Mouse (Mus musculus) heart, embryonic 11.5 days (tissue): ENCODE results near the gene Gm3045. TPM values are rescaled to one million over a fixed set of nuclear protein-coding genes. Genes with fewer than 3 reads are reported as not detected.

Experiments used
- ATAC-seq: fragments of 200-750 bp; cut with Nextera tagmentation; replicated peaks from 2 replicates; pipeline ENCODE4 v1.8.0; 2017; ENCODE audit warnings: moderate library complexity; ENCODE audit not compliant: insufficient number of reproducible peaks, low FRiP score, low TSS enrichment
- H3K27ac ChIP-seq: fragments of 300-500 bp; sonication (generic); 2 replicates; pipeline ENCODE4 v1.5.1; 2014; ENCODE audit warnings: mild to moderate bottlenecking, low read depth, low read length
- H3K27me3 ChIP-seq: fragments of 300-500 bp; sonication (generic); 2 replicates; pipeline ENCODE4 v1.6.1; 2014; ENCODE audit warnings: mild to moderate bottlenecking, low read length, mixed read lengths; ENCODE audit not compliant: control insufficient read depth, insufficient read depth
- H3K36me3 ChIP-seq: fragments of 300-500 bp; sonication (generic); 2 replicates; pipeline ENCODE4 v1.6.1; 2014; ENCODE audit warnings: mild to moderate bottlenecking, low read length, moderate library complexity, mixed read lengths; ENCODE audit not compliant: control insufficient read depth, insufficient read depth
- H3K4me1 ChIP-seq: fragments of 300-500 bp; sonication (generic); 2 replicates; pipeline ENCODE4 v1.6.1; 2014; ENCODE audit warnings: low read length; ENCODE audit not compliant: control insufficient read depth, insufficient read depth
- H3K4me2 ChIP-seq: fragments of 300-500 bp; sonication (generic); 2 replicates; pipeline ENCODE4 v1.6.1; 2014; ENCODE audit warnings: mild to moderate bottlenecking, moderate library complexity
- H3K4me3 ChIP-seq: fragments of 300-500 bp; sonication (generic); 2 replicates; pipeline ENCODE4 v1.5.1; 2014; ENCODE audit warnings: low read depth, low read length
- H3K9ac ChIP-seq: fragments of 300-500 bp; sonication (generic); 2 replicates; pipeline ENCODE4 v1.6.1; 2014; ENCODE audit warnings: mild to moderate bottlenecking, low read depth, low read length, moderate library complexity
- H3K9me3 ChIP-seq: fragments of 300-500 bp; sonication (generic); replicated peaks from 2 replicates; pipeline ENCODE4 v1.6.1; 2016; ENCODE audit warnings: low read length; ENCODE audit not compliant: control insufficient read depth
- WGBS: fragments of 180-500 bp; shearing (Covaris S2); extraction: QIAGEN DNeasy Blood & Tissue Kit; methylation state at CpG from one replicate; pipeline ENCODE4 v1.1.7; 2014; ENCODE audit not compliant: insufficient replicate concordance; 5-methylcytosine and 5-hydroxymethylcytosine counted together
- polyA plus RNA-seq: library from polyadenylated mRNA; unstranded; fragments of >200 nt; fragmentation: Nextera tagmentation; extraction: Ambion mirVana; gene quantifications from 2 replicates; pipeline ENCODE4 v1.2.1, GENCODE M21; 2014

Gene Gm3045
- polyA plus RNA-seq, 1 experiment from 2014 or later = not detected

- Histone ChIP-seq H3K4me1 (no peaks in the 10 kb centered on the region), H3K27ac (no peak overlapping the region), H3K4me2 (no peak overlapping the region), H3K36me3 (no peaks in the 10 kb centered on the region), H3K9ac (no peak overlapping the region), H3K9me3 (no peaks in the 10 kb centered on the region), H3K27me3 (peaks cover 10% of the 10 kb centered on the region), H3K4me3 (no peak overlapping the region)
- 79% methylated on average over 6 of the region's 6 CpGs for WGBS
- ATAC-seq = no peak
Measured at GRCm38 (mm10) chr13:56444996-56445395, 18.6 kb downstream of the Gm3045 start.

- no peak for ATAC-seq
- no peaks in the 10 kb centered on the region for H3K4me1 ChIP-seq
- no peak overlapping the region for H3K9ac ChIP-seq
- no peaks in the 10 kb centered on the region for H3K36me3 ChIP-seq
- no peaks in the 10 kb centered on the region for H3K9me3 ChIP-seq
- no peaks in the 10 kb centered on the region for H3K27me3 ChIP-seq
- no peak overlapping the region for H3K4me3 ChIP-seq
- no peak overlapping the region for H3K4me2 ChIP-seq
- H3K27ac ChIP-seq = no peak overlapping the region
- 72% methylated on average over 10 of the region's 10 CpGs for WGBS
Measured at GRCm38 (mm10) chr13:56449239-56450030, 23.0 kb downstream of the Gm3045 start.

- 73% methylated on average over 8 of the region's 8 CpGs for WGBS
- H3K36me3 ChIP-seq = no peaks in the 10 kb centered on the region
- no peak overlapping the region for H3K4me3 ChIP-seq
- H3K27ac ChIP-seq = no peak overlapping the region
- H3K4me2 ChIP-seq = no peak overlapping the region
- no peak overlapping the region for H3K9ac ChIP-seq
- H3K4me1 ChIP-seq = no peaks in the 10 kb centered on the region
- H3K9me3 ChIP-seq = no peaks in the 10 kb centered on the region
- ATAC-seq = no peak
- H3K27me3 ChIP-seq = no peaks in the 10 kb centered on the region
Measured at GRCm38 (mm10) chr13:56450035-56450434, 23.6 kb downstream of the Gm3045 start.

- Histone ChIP-seq H3K27me3 (0 out of 2 replicates have a peak, but pooled peaks cover 2% of the 10 kb centered on the region), H3K27ac (no peak overlapping the region), H3K4me1 (no peaks in the 10 kb centered on the region), H3K9ac (no peak overlapping the region), H3K4me2 (no peak overlapping the region), H3K9me3 (no peaks in the 10 kb centered on the region), H3K4me3 (no peak overlapping the region), H3K36me3 (no peaks in the 10 kb centered on the region)
- 74% methylated on average over 9 of the region's 9 CpGs for WGBS
- no peak for ATAC-seq
Measured at GRCm38 (mm10) chr13:56458001-56458400, 31.6 kb downstream of the Gm3045 start.

- H3K4me1 ChIP-seq = no peaks in the 10 kb centered on the region
- H3K27ac ChIP-seq = no peak overlapping the region
- H3K36me3 ChIP-seq = no peaks in the 10 kb centered on the region
- no peak overlapping the region for H3K9ac ChIP-seq
- ATAC-seq = no peak
- no peak overlapping the region for H3K4me3 ChIP-seq
- H3K9me3 ChIP-seq = no peaks in the 10 kb centered on the region
- H3K27me3 ChIP-seq = peaks cover 2% of the 10 kb centered on the region; the same call in 1 of the 2 replicates
- no peak overlapping the region for H3K4me2 ChIP-seq
- 74% methylated on average over 4 of the region's 4 CpGs for WGBS
Measured at GRCm38 (mm10) chr13:56461460-56461859, 35.1 kb downstream of the Gm3045 start.

GRCm38 (mm10) chr13:56462791-56463190, 36.4 kb downstream of the Gm3045 start:
- no peaks in the 10 kb centered on the region for H3K4me1 ChIP-seq
- H3K9me3 ChIP-seq = no peaks in the 10 kb centered on the region
- H3K36me3 ChIP-seq = no peaks in the 10 kb centered on the region
- peaks cover 2% of the 10 kb centered on the region; the same call in 1 of the 2 replicates for H3K27me3 ChIP-seq
- no peak overlapping the region for H3K4me2 ChIP-seq
- H3K4me3 ChIP-seq = no peak overlapping the region
- H3K9ac ChIP-seq = no peak overlapping the region
- 89% methylated on average over 4 of the region's 4 CpGs for WGBS
- H3K27ac ChIP-seq = no peak overlapping the region
- ATAC-seq = no peak

- no peak for ATAC-seq
- 82% methylated on average over 7 of the region's 7 CpGs for WGBS
- Histone ChIP-seq H3K4me3 (no peak overlapping the region), H3K27ac (no peak overlapping the region), H3K4me2 (no peak overlapping the region), H3K36me3 (no peaks in the 10 kb centered on the region), H3K27me3 (peaks cover 2% of the 10 kb centered on the region; the same call in 1 of the 2 replicates), H3K4me1 (no peaks in the 10 kb centered on the region), H3K9me3 (no peaks in the 10 kb centered on the region), H3K9ac (no peak overlapping the region)
Measured at GRCm38 (mm10) chr13:56463261-56463660, 36.9 kb downstream of the Gm3045 start.

- Histone ChIP-seq H3K9me3 (no peaks in the 10 kb centered on the region), H3K4me1 (no peaks in the 10 kb centered on the region), H3K9ac (no peak overlapping the region), H3K4me2 (no peak overlapping the region), H3K27me3 (no peaks in the 10 kb centered on the region; the same call in 1 of the 2 replicates), H3K4me3 (no peak overlapping the region), H3K36me3 (no peaks in the 10 kb centered on the region), H3K27ac (no peak overlapping the region)
- no peak for ATAC-seq
- WGBS = 67% methylated on average over 6 of the region's 6 CpGs
Measured at GRCm38 (mm10) chr13:56463750-56464149, 37.4 kb downstream of the Gm3045 start.

- H3K27me3 ChIP-seq = peaks cover 2% of the 10 kb centered on the region; the same call in 1 of the 2 replicates
- H3K9me3 ChIP-seq = no peaks in the 10 kb centered on the region
- no peak overlapping the region for H3K9ac ChIP-seq
- H3K36me3 ChIP-seq = no peaks in the 10 kb centered on the region
- WGBS = 92% methylated on average over 7 of the region's 7 CpGs
- no peaks in the 10 kb centered on the region for H3K4me1 ChIP-seq
- H3K27ac ChIP-seq = no peak overlapping the region
- no peak for ATAC-seq
- H3K4me2 ChIP-seq = no peak overlapping the region
- H3K4me3 ChIP-seq = no peak overlapping the region
Measured at GRCm38 (mm10) chr13:56467786-56468185, 41.4 kb downstream of the Gm3045 start.
